Mouse (Mus musculus) lung, adult 2 months (tissue): ENCODE results near the gene Ccdc18. TPM values are rescaled to one million over a fixed set of nuclear protein-coding genes. Genes with fewer than 3 reads are reported as not detected.
"Not testable (repeated sequence)": the region's sequence is repeated elsewhere in the genome, so short reads cannot be mapped to it uniquely, and the experiment has no call there.

Experiments
- DNase-seq: peaks from one replicate; pipeline ENCODE4 v3.0.0; 2022
- H3K4me1 ChIP-seq: fragments of 200-500 bp; 2 replicates; pipeline ENCODE4 v1.6.1; 2011; ENCODE audit warnings: low read length; ENCODE audit not compliant: control insufficient read depth, insufficient read depth
- H3K4me3 ChIP-seq: fragments of 200-500 bp; replicated peaks from 2 replicates; pipeline ENCODE3; 2011; ENCODE audit warnings: low read depth, mild to moderate bottlenecking, control low read depth, low read length; ENCODE audit errors: extremely low read depth
- CTCF ChIP-seq: fragments of 200-500 bp; IDR thresholded peaks from 2 replicates; pipeline ENCODE4 v1.5.1; 2011; ENCODE audit warnings: mild to moderate bottlenecking, low read length, control low read depth; ENCODE audit not compliant: insufficient read depth
- POLR2A ChIP-seq: fragments of 200-500 bp; IDR thresholded peaks from 2 replicates; pipeline ENCODE4 v1.6.1; 2011; ENCODE audit warnings: low read depth, mild to moderate bottlenecking, control low read depth, low read length, borderline replicate concordance; ENCODE audit errors: extremely low read depth
- WGBS: fragments of 180-500 bp; shearing (Covaris S2); methylation state at CpG from one replicate; pipeline ENCODE4 v1.1.7; 2018; 5-methylcytosine and 5-hydroxymethylcytosine counted together
- polyA plus RNA-seq: library from polyadenylated mRNA; depleted of rRNA; stranded (reverse); fragments of >200 nt; gene quantifications from 2 replicates; pipeline ENCODE4 v1.2.3, GENCODE M21; 2012; rRNA removed

Ccdc18 gene
- polyA plus RNA-seq, 1 experiment = not detected

DNA sequence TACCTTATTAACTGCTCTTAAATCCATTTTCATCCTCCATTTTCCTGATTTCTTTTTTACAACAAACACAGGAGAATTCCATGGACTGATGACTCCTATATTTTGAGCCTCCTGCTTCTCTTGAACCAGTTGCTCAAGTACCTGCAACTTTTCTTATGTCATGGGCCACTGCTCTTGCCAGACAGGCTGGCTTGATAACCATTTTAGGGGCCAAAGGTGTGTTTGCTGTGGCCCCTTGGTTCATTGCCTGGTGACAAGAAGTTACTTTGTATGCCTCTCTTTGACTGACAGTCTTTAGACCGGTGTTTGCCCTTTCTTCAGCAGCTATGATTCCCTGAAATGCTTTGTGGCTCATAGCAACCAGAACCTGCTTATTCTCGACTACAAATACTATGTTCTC is 117.4 kb downstream of the Ccdc18 start:
- WGBS = 60% methylated on average over 2 of the region's 2 CpGs
- no peak for TF ChIP-seq POLR2A
- TF ChIP-seq CTCF = no peak
- no peak for DNase-seq
- H3K4me3 ChIP-seq = no peak overlapping the region
- H3K4me1 ChIP-seq = no peaks in the 10 kb centered on the region

DNA sequence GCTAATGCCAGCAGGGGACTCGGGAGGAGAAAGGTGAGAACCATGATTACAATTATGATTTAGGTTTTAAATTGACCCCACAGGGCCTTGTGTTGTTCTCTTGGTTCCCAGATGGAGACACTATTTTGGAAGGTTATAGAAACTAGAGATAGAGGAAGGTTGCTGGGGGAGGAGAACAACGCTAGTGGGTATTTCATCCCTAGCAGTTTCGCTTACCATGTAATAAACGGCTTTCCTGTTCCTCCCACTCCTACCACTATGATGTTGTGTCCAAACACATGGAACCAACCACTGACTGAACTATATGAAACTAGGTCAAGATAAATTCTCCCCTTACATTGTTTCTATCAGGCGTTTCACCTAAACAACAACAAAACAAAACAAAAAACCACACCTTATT is 122.6 kb downstream of the Ccdc18 start:
- TF ChIP-seq POLR2A = no peak
- no peak for TF ChIP-seq CTCF
- WGBS = 71% methylated on average over 5 of the region's 5 CpGs
- DNase-seq = no peak
- Histone ChIP-seq H3K4me3 (no peak overlapping the region), H3K4me1 (no peaks in the 10 kb centered on the region)

DNA sequence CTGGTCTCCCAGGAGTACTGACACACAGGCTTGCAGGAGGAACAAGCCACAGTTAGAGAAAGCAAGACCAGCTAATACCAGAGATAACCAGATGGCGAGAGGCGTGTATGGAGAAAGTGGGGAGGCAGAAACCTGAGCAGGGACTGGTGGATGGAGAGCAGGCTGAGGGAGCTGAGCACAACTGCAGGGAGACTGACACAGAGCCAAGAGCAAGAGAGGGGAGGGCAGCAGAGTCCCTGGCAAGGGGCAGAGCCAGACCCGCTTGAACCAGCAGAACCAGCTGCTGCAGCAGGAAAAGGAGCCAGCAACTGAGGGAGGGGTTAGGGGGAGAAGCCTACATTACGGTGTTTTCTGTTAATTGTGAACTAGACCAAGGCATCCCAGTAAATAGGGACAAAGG is 130.0 kb downstream of the Ccdc18 start:
- H3K4me1 ChIP-seq = no peaks in the 10 kb centered on the region; the same call in 1 of the 2 replicates
- H3K4me3 ChIP-seq = no peak overlapping the region
- WGBS = 38% methylated on average over 4 of the region's 4 CpGs
- TF ChIP-seq POLR2A (no peak), CTCF (no peak)
- no peak for DNase-seq

DNA sequence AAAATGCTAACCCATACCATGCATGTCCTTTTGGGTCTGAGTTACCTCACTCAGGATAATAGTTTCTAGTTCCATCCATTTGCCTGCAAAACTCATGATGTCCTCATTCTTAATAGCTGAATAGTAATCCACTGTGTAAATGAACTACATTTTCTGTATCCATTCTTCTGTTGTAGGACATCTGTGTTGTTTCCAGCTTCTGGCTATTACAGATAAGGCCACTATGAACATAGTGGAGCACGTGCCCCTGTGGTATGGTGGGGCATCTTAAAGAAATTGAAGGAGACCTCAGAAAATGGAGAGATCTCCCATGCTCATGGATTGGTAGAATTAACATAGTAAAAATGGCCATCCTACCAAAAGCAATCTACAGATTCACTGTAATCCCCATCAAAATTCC is 131.1 kb downstream of the Ccdc18 start:
- not testable (repeated sequence) for H3K4me3 ChIP-seq, DNase-seq, H3K4me1 ChIP-seq
- 69% methylated on average over 1 of the region's 1 CpGs for WGBS

DNA sequence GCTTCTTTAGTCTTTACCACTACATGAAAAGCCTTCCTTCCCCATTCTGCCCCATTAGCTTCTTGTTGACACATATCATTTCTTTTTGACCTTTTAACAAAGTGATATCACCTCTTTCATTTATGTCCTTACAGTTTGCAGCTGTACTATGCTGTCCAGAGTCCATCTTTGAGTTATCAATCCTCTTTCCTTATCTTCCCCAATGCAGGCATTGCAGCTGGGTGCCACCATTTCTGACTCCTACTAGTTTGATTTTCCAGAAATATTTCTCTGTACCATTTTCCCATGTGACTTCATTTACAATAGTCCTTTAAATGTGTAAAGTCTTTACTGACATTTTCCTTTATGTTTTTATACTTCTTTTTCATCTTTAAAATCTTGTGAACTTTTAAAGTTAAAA is 134.3 kb downstream of the Ccdc18 start:
- H3K4me3 ChIP-seq = no peak overlapping the region
- H3K4me1 ChIP-seq = peaks cover 10% of the 10 kb centered on the region
- TF ChIP-seq POLR2A = no peak
- no peak for TF ChIP-seq CTCF
- DNase-seq = no peak

DNA sequence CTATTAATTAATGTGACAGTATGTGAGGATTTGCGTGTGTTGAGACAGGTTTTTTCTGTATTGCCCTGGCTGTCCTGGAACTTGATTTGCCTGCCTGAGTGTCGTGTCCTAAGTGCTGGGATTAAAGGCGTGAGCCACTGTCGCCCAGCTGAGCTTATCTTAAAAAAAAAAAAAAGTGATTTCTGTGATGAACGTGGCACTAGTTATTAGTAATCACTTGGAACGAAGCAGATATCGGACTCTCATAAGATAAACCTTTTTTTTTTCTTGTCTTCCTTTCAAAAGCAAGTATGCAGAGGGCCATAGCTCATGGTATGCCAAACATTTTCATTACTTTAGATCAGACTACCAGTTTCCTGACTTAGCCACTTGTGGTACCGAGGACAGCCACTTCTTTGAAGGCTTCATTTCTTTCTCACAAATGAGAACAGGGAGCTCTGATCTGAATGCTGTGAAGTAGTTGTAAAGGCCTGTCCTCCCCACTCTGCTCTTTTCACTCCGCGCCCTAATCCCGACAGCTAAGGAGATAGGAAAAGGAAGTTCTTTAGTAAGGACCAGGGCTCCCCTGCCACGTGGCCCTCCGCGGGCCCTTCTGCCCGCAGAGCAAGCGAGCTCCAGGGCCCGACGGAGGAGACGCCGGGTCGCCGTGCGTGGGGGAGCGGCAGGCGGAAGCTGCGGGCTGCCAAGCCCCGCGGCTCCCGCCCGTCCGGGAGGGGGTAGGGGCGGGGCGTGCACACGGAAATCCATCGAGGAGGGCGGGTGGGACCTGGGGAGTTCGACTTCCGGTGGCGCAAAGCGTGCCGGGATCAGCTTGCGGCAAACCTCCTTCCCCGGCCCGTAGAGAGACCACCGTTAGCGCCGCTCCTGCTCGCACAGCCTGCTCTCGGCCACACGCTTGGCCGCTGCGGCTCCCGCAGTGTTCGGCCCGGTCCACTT is 135.7 kb downstream of the Ccdc18 start, which contains the start of gene Dr1:
Dr1 (plus strand) TSS at position 771 of the 936 bp plus-strand sequence.
- Histone ChIP-seq H3K4me1 (peaks cover 10% of the 10 kb centered on the region), H3K4me3 (peak within 1 kb of the TSS; percentile 96)
- peak; percentile 82 for DNase-seq
- 2% methylated on average over 54 of the region's 55 CpGs for WGBS
- TF ChIP-seq CTCF (no peak), POLR2A (peak; percentile 79; the same call in 1 of the 2 replicates)

DNA sequence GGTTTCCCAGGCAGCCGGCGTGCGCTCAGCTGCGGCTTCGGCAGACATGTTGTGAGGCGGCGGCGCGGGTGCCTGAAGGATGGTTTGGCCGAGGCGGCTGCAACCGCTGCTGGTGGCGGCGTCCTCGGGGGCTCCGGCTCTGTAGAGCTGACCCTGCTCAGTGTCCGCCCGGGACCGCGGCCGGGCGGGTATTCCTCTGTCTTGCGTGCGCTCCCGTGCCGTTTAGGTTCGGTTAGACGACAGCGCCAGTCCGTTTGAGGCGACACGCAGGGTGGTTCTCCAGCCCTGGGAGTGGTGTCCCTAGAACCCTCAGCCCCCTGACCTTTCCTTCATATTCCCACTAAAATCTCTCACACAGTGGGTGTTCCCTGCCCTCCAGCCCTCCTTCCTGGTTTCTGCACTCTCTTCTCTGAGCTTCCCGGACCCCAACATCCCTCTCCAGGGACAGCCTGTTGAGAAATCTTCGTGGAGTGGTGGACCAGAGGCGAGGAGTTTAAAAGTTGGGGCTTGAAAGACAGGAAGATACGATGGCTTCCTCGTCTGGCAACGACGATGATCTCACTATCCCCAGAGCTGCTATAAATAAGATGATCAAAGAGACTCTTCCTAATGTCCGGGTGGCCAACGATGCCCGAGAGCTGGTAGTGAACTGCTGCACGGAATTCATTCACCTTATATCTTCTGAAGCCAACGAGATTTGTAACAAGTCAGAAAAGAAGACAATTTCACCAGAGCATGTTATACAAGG is 136.6 kb downstream of the Ccdc18 start:
- TF ChIP-seq POLR2A (no peak), CTCF (no peak)
- WGBS = under 1% methylated on average over 44 of the region's 44 CpGs
- peak overlapping the region; percentile 96 for H3K4me3 ChIP-seq
- peaks cover 10% of the 10 kb centered on the region for H3K4me1 ChIP-seq
- no peak for DNase-seq

DNA sequence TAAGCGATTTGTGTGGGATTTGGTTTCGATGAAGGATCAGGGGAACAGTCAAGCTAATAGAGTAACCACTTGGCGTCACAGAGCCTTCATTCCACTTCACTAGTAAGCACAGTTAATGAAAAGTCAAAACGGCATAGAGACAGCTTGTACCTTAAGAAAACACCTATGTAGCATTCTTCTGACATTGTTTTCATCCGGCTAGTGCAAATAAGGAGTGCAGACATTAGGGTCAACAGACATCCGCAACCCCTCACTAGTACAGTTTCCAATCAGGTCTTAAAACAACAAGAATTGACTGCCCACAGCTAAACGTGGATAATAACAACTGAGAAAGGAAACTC is 137.1 kb downstream of the Ccdc18 start:
- TF ChIP-seq CTCF (no peak), POLR2A (no peak)
- DNase-seq = no peak
- peak overlapping the region; percentile 96 for H3K4me3 ChIP-seq
- 4% methylated on average over 7 of the region's 7 CpGs for WGBS
- peaks cover 10% of the 10 kb centered on the region for H3K4me1 ChIP-seq

DNA sequence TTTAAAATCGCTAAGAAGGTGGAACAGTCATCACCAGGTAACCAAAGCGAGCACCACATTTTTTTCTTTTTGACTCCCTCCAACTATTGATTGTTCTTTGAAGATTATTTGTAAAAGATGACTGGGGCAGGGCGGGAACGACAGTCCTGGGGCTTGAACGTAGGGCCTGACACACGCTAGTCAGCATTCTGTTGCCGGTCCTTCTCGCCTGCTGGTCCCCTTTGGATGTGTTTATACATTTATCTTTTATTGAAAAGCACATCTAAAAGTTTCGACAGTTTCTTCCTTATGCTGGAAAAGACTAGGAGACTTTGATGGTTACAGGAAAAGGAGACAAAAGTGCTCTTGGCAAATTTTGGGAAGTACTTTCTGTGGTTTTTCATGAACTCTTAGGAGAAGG is 137.7 kb downstream of the Ccdc18 start:
- DNase-seq = no peak
- WGBS = 13% methylated on average over 9 of the region's 9 CpGs
- Histone ChIP-seq H3K4me1 (peaks cover 10% of the 10 kb centered on the region), H3K4me3 (peak overlapping the region; percentile 96)
- TF ChIP-seq CTCF (no peak), POLR2A (no peak)

DNA sequence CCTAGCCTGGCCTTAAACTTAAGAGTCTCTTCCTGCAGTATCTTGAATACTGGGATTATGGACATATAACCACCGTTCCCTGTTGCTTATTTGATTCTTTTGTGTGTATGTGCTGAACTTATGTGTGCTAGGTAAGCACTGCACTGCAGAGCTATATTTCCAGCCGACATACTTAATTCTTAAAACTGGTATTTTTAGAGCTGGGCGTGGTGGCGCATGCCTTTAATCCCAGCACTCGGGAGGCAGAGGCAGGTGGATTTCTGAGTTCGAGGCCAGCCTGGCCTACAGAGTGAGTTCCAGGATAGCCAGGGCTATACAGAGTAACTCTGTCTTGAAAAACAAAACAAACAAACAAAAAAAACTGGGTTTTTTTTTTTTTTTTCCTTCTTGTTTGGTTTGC is 138.7 kb downstream of the Ccdc18 start:
- H3K4me3 ChIP-seq, DNase-seq: not testable (repeated sequence)
- peaks cover 10% of the 10 kb centered on the region for H3K4me1 ChIP-seq
- WGBS = 88% methylated on average over 6 of the region's 6 CpGs

Other genes with a start within 250 kb of the Ccdc18 start
- gene Rpl5, start 232.4 kb upstream of the Ccdc18 start, polyA plus RNA-seq = 17.2 and 18.8 TPM in 2 replicates
- gene Fam69a, start 145.8 kb upstream of the Ccdc18 start, polyA plus RNA-seq = 1.6 and 4.4 TPM in 2 replicates
- gene Mtf2, start 67.2 kb upstream of the Ccdc18 start, polyA plus RNA-seq = 8.5 and 11.3 TPM in 2 replicates
- gene Tmed5, start 255 bp upstream of the Ccdc18 start, polyA plus RNA-seq = 87.2 and 108 TPM in 2 replicates
- gene Dr1, start 136.0 kb downstream of the Ccdc18 start, polyA plus RNA-seq = 16.6 and 19.2 TPM in 2 replicates
- 9.9 and 12.4 TPM in 2 replicates for gene Pigg, start 179.7 kb downstream of the Ccdc18 start, polyA plus RNA-seq
- 1.7 and 2.3 TPM in 2 replicates for gene Gm42517, start 235.0 kb downstream of the Ccdc18 start, polyA plus RNA-seq